Mouse (Mus musculus): Measurements from ENCODE around the gene Zbtb7b.

- TF ChIP-seq POLR2A (IDR thresholded peaks at IDR 0.05; ENCODE audit: borderline replicate concordance, control insufficient read depth, low read depth, low read length) (peak; percentile 47; the same call in 1 of the 2 replicates), CTCF (IDR thresholded peaks at IDR 0.05; ENCODE audit: control insufficient read depth, insufficient read depth, low read length) (no peak)
Measured at GRCm38 (mm10) chr3:89349869-89350501, 44.6 kb downstream of the Zbtb7b start, which contains the start of gene Adam15.

Measured in bone marrow, adult 2 months (tissue).